Mouse (Mus musculus) forebrain, embryonic 10.5 days (tissue): ENCODE measurements around the gene Sparc. TPM values are rescaled to one million over a fixed set of nuclear protein-coding genes. Genes with fewer than 3 reads are reported as not detected.

ENCODE experiments used
- DNase-seq: peaks from one replicate; pipeline ENCODE4 v3.0.0-alpha.2; 2017; ENCODE audit warnings: low spot score; ENCODE audit errors: extremely low spot score
- H3K27ac ChIP-seq: fragments of 300-500 bp; sonication (generic); 2 replicates; pipeline ENCODE4 v1.5.1; 2016; ENCODE audit warnings: mild to moderate bottlenecking
- H3K27me3 ChIP-seq: fragments of 300-500 bp; sonication (generic); 2 replicates; pipeline ENCODE4 v1.6.1; 2016; ENCODE audit warnings: mild to moderate bottlenecking; ENCODE audit not compliant: poor library complexity, severe bottlenecking
- H3K36me3 ChIP-seq: fragments of 300-500 bp; sonication (generic); replicated peaks from 2 replicates; pipeline ENCODE4 v1.6.1; 2016; ENCODE audit warnings: mild to moderate bottlenecking, moderate library complexity
- H3K4me1 ChIP-seq: fragments of 300-500 bp; sonication (generic); 2 replicates; pipeline ENCODE4 v1.6.1; 2016
- H3K4me3 ChIP-seq: fragments of 300-500 bp; sonication (generic); 2 replicates; pipeline ENCODE4 v1.5.1; 2016; ENCODE audit warnings: mild to moderate bottlenecking, moderate library complexity
- H3K9me3 ChIP-seq: fragments of 300-500 bp; sonication (generic); 2 replicates; pipeline ENCODE4 v1.6.1; 2016; ENCODE audit warnings: mild to moderate bottlenecking, moderate library complexity
- WGBS: fragments of 180-500 bp; shearing (Covaris S2); methylation state at CpG from one replicate; pipeline ENCODE4 v1.1.7; 2016; 5-methylcytosine and 5-hydroxymethylcytosine counted together
- polyA plus RNA-seq: library from polyadenylated mRNA; unstranded; fragments of >200 nt; fragmentation: Nextera tagmentation; extraction: Ambion mirVana; gene quantifications from 2 replicates; pipeline ENCODE4 v1.2.1, GENCODE M21; 2016

The Sparc gene
- polyA plus RNA-seq, 1 experiment from 2014 or later = 311 TPM

GRCm38 (mm10) chr11:55368388-55369092 lies 54.4 kb downstream of the Sparc start:
- H3K9me3 ChIP-seq = no peaks in the 10 kb centered on the region
- 71% methylated on average over 4 of the region's 4 CpGs for WGBS

GRCm38 (mm10) chr11:55367783-55368182 lies 55.2 kb downstream of the Sparc start:
- H3K27ac ChIP-seq = no peak overlapping the region
- no peaks in the 10 kb centered on the region for H3K36me3 ChIP-seq
- no peaks in the 10 kb centered on the region for H3K9me3 ChIP-seq
- DNase-seq = no peak
- 71% methylated on average over 10 of the region's 10 CpGs for WGBS
- H3K4me3 ChIP-seq = no peak overlapping the region
- H3K4me1 ChIP-seq = peaks cover 24% of the 10 kb centered on the region
- no peaks in the 10 kb centered on the region for H3K27me3 ChIP-seq

More at GRCm38 (mm10) chr11:55368388-55369092, 54.4 kb downstream of the Sparc start:
- H3K4me3 ChIP-seq = no peak overlapping the region
- no peak for DNase-seq
- H3K27ac ChIP-seq = no peak overlapping the region
- no peaks in the 10 kb centered on the region for H3K36me3 ChIP-seq
- no peaks in the 10 kb centered on the region for H3K27me3 ChIP-seq
- H3K4me1 ChIP-seq = peaks cover 24% of the 10 kb centered on the region

GRCm38 (mm10) chr11:55365840-55366239 lies 57.1 kb downstream of the Sparc start:
- H3K4me1 ChIP-seq = peaks cover 15% of the 10 kb centered on the region
- WGBS = 82% methylated on average over 5 of the region's 5 CpGs
- no peak overlapping the region for H3K27ac ChIP-seq
- no peaks in the 10 kb centered on the region for H3K36me3 ChIP-seq
- H3K4me3 ChIP-seq = no peak overlapping the region
- no peaks in the 10 kb centered on the region for H3K9me3 ChIP-seq
- DNase-seq = no peak
- no peaks in the 10 kb centered on the region for H3K27me3 ChIP-seq

- Histone ChIP-seq H3K27ac (no peak overlapping the region), H3K36me3 (no peaks in the 10 kb centered on the region), H3K4me3 (no peak overlapping the region), H3K9me3 (no peaks in the 10 kb centered on the region), H3K4me1 (peaks cover 15% of the 10 kb centered on the region), H3K27me3 (no peaks in the 10 kb centered on the region)
- 45% methylated on average over 4 of the region's 4 CpGs for WGBS
- no peak for DNase-seq
Measured at GRCm38 (mm10) chr11:55365242-55365641, 57.7 kb downstream of the Sparc start.

- WGBS = 83% methylated on average over 3 of the region's 3 CpGs
- Histone ChIP-seq H3K4me3 (no peak overlapping the region), H3K9me3 (no peaks in the 10 kb centered on the region), H3K27me3 (no peaks in the 10 kb centered on the region), H3K4me1 (peaks cover 15% of the 10 kb centered on the region), H3K27ac (no peak overlapping the region), H3K36me3 (no peaks in the 10 kb centered on the region)
- no peak for DNase-seq
Measured at GRCm38 (mm10) chr11:55364662-55365061, 58.3 kb downstream of the Sparc start.

GRCm38 (mm10) chr11:55358094-55358783 lies 64.7 kb downstream of the Sparc start:
- Histone ChIP-seq H3K9me3 (no peaks in the 10 kb centered on the region), H3K27me3 (no peaks in the 10 kb centered on the region), H3K27ac (no peak overlapping the region), H3K36me3 (no peaks in the 10 kb centered on the region), H3K4me1 (no peaks in the 10 kb centered on the region), H3K4me3 (no peak overlapping the region)
- WGBS = 82% methylated on average over 15 of the region's 15 CpGs
- DNase-seq = no peak

GRCm38 (mm10) chr11:55356846-55357245 lies 66.1 kb downstream of the Sparc start:
- Histone ChIP-seq H3K27ac (no peak overlapping the region), H3K27me3 (no peaks in the 10 kb centered on the region), H3K4me1 (no peaks in the 10 kb centered on the region), H3K4me3 (no peak overlapping the region), H3K36me3 (no peaks in the 10 kb centered on the region), H3K9me3 (no peaks in the 10 kb centered on the region)
- DNase-seq = no peak
- 95% methylated on average over 2 of the region's 2 CpGs for WGBS

Other genes starting within 250 kb of the Sparc start
- gene Slc36a2, start 238.1 kb downstream of the Sparc start, polyA plus RNA-seq = 0.21 and 0.46 TPM in 2 replicates
- 1.1 and 1.4 TPM in 2 replicates for gene Slc36a1, start 218.8 kb downstream of the Sparc start, polyA plus RNA-seq
- gene Fat2, start 86.6 kb downstream of the Sparc start, polyA plus RNA-seq = 0.02 and 0.05 TPM in 2 replicates
- gene Atox1, start 38.1 kb upstream of the Sparc start, polyA plus RNA-seq = 215 and 218 TPM in 2 replicates
- 292 TPM in 2 replicates for gene G3bp1, start 46.5 kb upstream of the Sparc start, polyA plus RNA-seq
- gene Glra1, start 185.0 kb upstream of the Sparc start, polyA plus RNA-seq = not detected in 2 replicates